Mouse (Mus musculus) neural tube, embryonic 15.5 days (tissue): Measurements from ENCODE around the gene Col8a2. TPM values are rescaled to one million over a fixed set of nuclear protein-coding genes. Genes with fewer than 3 reads are reported as not detected.
A peak's percentile ranks its signal among the peaks of the same experiment; 100 is the strongest.

Experiments
- ATAC-seq: fragments of 200-750 bp; cut with Nextera tagmentation; 2 replicates; pipeline ENCODE4 v1.8.0; 2017; ENCODE audit warnings: mild to moderate bottlenecking, moderate TSS enrichment, moderate library complexity; ENCODE audit not compliant: low FRiP score
- H3K27ac ChIP-seq: fragments of 300-500 bp; sonication (generic); replicated peaks from 2 replicates; pipeline ENCODE4 v1.5.1; 2015; ENCODE audit warnings: mild to moderate bottlenecking, inconsistent platforms
- H3K27me3 ChIP-seq: fragments of 300-500 bp; sonication (generic); replicated peaks from 2 replicates; pipeline ENCODE4 v1.6.1; 2015; ENCODE audit warnings: inconsistent platforms
- H3K36me3 ChIP-seq: fragments of 300-500 bp; sonication (generic); 2 replicates; pipeline ENCODE4 v1.6.1; 2015; ENCODE audit warnings: inconsistent platforms
- H3K4me1 ChIP-seq: fragments of 300-500 bp; sonication (generic); 2 replicates; pipeline ENCODE4 v1.6.1; 2015; ENCODE audit warnings: inconsistent platforms
- H3K4me2 ChIP-seq: fragments of 300-500 bp; sonication (generic); 2 replicates; pipeline ENCODE4 v1.6.1; 2015; ENCODE audit warnings: inconsistent platforms, mild to moderate bottlenecking, moderate library complexity
- H3K4me3 ChIP-seq: fragments of 300-500 bp; sonication (generic); replicated peaks from 2 replicates; pipeline ENCODE4 v1.5.1; 2015; ENCODE audit warnings: mild to moderate bottlenecking, inconsistent platforms
- H3K9ac ChIP-seq: fragments of 300-500 bp; sonication (generic); replicated peaks from 2 replicates; pipeline ENCODE4 v1.6.1; 2015; ENCODE audit warnings: mild to moderate bottlenecking, inconsistent platforms
- H3K9me3 ChIP-seq: fragments of 300-500 bp; sonication (generic); replicated peaks from 2 replicates; pipeline ENCODE4 v1.6.1; 2016; ENCODE audit warnings: inconsistent platforms
- WGBS: fragments of 180-500 bp; shearing (Covaris S2); methylation state at CpG from one replicate; pipeline ENCODE4 v1.1.7; 2015; ENCODE audit warnings: mixed read lengths; 5-methylcytosine and 5-hydroxymethylcytosine counted together
- polyA plus RNA-seq: library from polyadenylated mRNA; unstranded; fragments of >200 nt; fragmentation: Nextera tagmentation; extraction: Ambion mirVana; gene quantifications from 2 replicates; pipeline ENCODE4 v1.2.1, GENCODE M21; 2015

Col8a2 gene
- polyA plus RNA-seq, 1 experiment from 2014 or later = 7.4 TPM

- H3K27ac ChIP-seq = 0 out of 2 replicates have a peak overlapping the region, but pooled peaks have one; percentile 33
- no peaks in the 10 kb centered on the region for H3K36me3 ChIP-seq
- no peak overlapping the region for H3K9ac ChIP-seq
- H3K4me1 ChIP-seq = peaks cover 73% of the 10 kb centered on the region
- H3K4me3 ChIP-seq = peak overlapping the region; percentile 90; the same call in 1 of the 2 replicates
- H3K9me3 ChIP-seq = no peaks in the 10 kb centered on the region
- ATAC-seq = no peak
- peak overlapping the region; percentile 30; the same call in 1 of the 2 replicates for H3K4me2 ChIP-seq
- H3K27me3 ChIP-seq = no peaks in the 10 kb centered on the region
- WGBS = 46% methylated on average over 7 of the region's 7 CpGs
These were observed 24.9 kb upstream of the Col8a2 start for GRCm38 (mm10) chr4:126261675-126262074.

- Histone ChIP-seq H3K4me2 (peak within 1 kb of the TSS; percentile 76), H3K9me3 (no peaks in the 10 kb centered on the region), H3K36me3 (no peaks in the 10 kb centered on the region), H3K4me3 (peak within 1 kb of the TSS; percentile 90), H3K27me3 (no peaks in the 10 kb centered on the region), H3K9ac (peak within 1 kb of the TSS; percentile 96), H3K27ac (peak within 1 kb of the TSS; percentile 77), H3K4me1 (peaks cover 73% of the 10 kb centered on the region)
- peak; percentile 95 for ATAC-seq
- WGBS = under 1% methylated on average over 44 of the region's 46 CpGs
These were observed 24.3 kb upstream of the Col8a2 start, which contains the start of gene Trappc3 for GRCm38 (mm10) chr4:126262119-126262807. Gene Trappc3 (plus strand): TSS chr4:126262325.

- no peak overlapping the region for H3K9ac ChIP-seq
- WGBS = 90% methylated on average over 3 of the region's 3 CpGs
These were observed 17.3 kb upstream of the Col8a2 start for GRCm38 (mm10) chr4:126269292-126269691.

GRCm38 (mm10) chr4:126273753-126274152 lies 12.8 kb upstream of the Col8a2 start:
- no peak overlapping the region for H3K27ac ChIP-seq
- H3K4me1 ChIP-seq = peaks cover 10% of the 10 kb centered on the region
- 79% methylated on average over 13 of the region's 13 CpGs for WGBS
- H3K9ac ChIP-seq = no peak overlapping the region
- ATAC-seq = no peak
- H3K36me3 ChIP-seq = peaks cover 39% of the 10 kb centered on the region
- no peak overlapping the region for H3K4me2 ChIP-seq
- H3K9me3 ChIP-seq = no peaks in the 10 kb centered on the region
- no peak overlapping the region for H3K4me3 ChIP-seq
- H3K27me3 ChIP-seq = no peaks in the 10 kb centered on the region

More at GRCm38 (mm10) chr4:126269292-126269691, 17.3 kb upstream of the Col8a2 start:
- Histone ChIP-seq H3K4me3 (no peak overlapping the region), H3K27me3 (no peaks in the 10 kb centered on the region), H3K27ac (no peak overlapping the region), H3K9me3 (no peaks in the 10 kb centered on the region), H3K4me1 (0 out of 2 replicates have a peak, but pooled peaks cover 15% of the 10 kb centered on the region), H3K36me3 (peaks cover 27% of the 10 kb centered on the region), H3K4me2 (no peak overlapping the region)
- no peak for ATAC-seq

- peaks cover 10% of the 10 kb centered on the region for H3K4me1 ChIP-seq
- peaks cover 39% of the 10 kb centered on the region for H3K36me3 ChIP-seq
- H3K9ac ChIP-seq = no peak overlapping the region
- no peak for ATAC-seq
- H3K27me3 ChIP-seq = no peaks in the 10 kb centered on the region
- H3K4me2 ChIP-seq = no peak overlapping the region
- H3K4me3 ChIP-seq = no peak overlapping the region
- no peak overlapping the region for H3K27ac ChIP-seq
- no peaks in the 10 kb centered on the region for H3K9me3 ChIP-seq
- WGBS = 92% methylated on average over 4 of the region's 4 CpGs
These were observed 11.5 kb upstream of the Col8a2 start for GRCm38 (mm10) chr4:126275081-126275480.

- ATAC-seq = no peak
- Histone ChIP-seq H3K27ac (no peak overlapping the region), H3K9me3 (no peaks in the 10 kb centered on the region), H3K27me3 (no peaks in the 10 kb centered on the region), H3K4me1 (peaks cover 10% of the 10 kb centered on the region), H3K36me3 (peaks cover 39% of the 10 kb centered on the region), H3K4me2 (no peak overlapping the region), H3K4me3 (no peak overlapping the region), H3K9ac (no peak overlapping the region)
- 83% methylated on average over 13 of the region's 13 CpGs for WGBS
These were observed 10.9 kb upstream of the Col8a2 start for GRCm38 (mm10) chr4:126275681-126276131.

GRCm38 (mm10) chr4:126277906-126278564 lies 8.6 kb upstream of the Col8a2 start:
- Histone ChIP-seq H3K27ac (no peak overlapping the region), H3K4me1 (peaks cover 10% of the 10 kb centered on the region), H3K9me3 (no peaks in the 10 kb centered on the region), H3K4me2 (peak overlapping the region; percentile 32; the same call in 1 of the 2 replicates), H3K27me3 (no peaks in the 10 kb centered on the region), H3K4me3 (no peak overlapping the region), H3K36me3 (peaks cover 24% of the 10 kb centered on the region), H3K9ac (no peak overlapping the region)
- ATAC-seq = peak; percentile 65; the same call in 1 of the 2 replicates
- 9% methylated on average over 13 of the region's 13 CpGs for WGBS

DNA sequence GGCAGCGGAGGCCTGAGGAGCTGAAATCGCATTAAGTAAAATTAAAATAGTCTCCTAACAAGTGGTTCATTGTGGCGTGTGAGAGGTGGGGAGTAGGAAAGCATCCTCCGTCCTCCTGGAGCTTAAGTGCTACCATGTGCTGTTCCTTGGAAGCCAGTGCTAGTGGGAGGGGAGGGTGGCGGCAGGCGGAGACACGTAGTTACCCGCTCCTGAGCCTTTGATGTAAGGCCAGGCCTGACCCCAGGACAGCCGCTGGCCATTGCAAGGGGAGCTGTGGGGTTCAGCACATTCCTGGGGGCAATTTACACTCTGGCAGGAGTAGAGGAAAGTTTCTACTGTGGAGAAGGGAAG lies 8.1 kb upstream of the Col8a2 start:
- H3K27me3 ChIP-seq = peaks cover 2% of the 10 kb centered on the region; the same call in 1 of the 2 replicates
- peak overlapping the region; percentile 38; the same call in 1 of the 2 replicates for H3K27ac ChIP-seq
- H3K36me3 ChIP-seq = peaks cover 19% of the 10 kb centered on the region
- no peak overlapping the region for H3K9ac ChIP-seq
- WGBS = 36% methylated on average over 9 of the region's 9 CpGs
- H3K9me3 ChIP-seq = no peaks in the 10 kb centered on the region
- H3K4me1 ChIP-seq = peaks cover 10% of the 10 kb centered on the region
- no peak for ATAC-seq
- no peak overlapping the region for H3K4me2 ChIP-seq
- no peak overlapping the region for H3K4me3 ChIP-seq

- peak overlapping the region; percentile 38; the same call in 1 of the 2 replicates for H3K27ac ChIP-seq
- peaks cover 10% of the 10 kb centered on the region for H3K4me1 ChIP-seq
- WGBS = 45% methylated on average over 9 of the region's 9 CpGs
- peaks cover 6% of the 10 kb centered on the region for H3K27me3 ChIP-seq
- no peak for ATAC-seq
- peaks cover 15% of the 10 kb centered on the region for H3K36me3 ChIP-seq
- H3K4me3 ChIP-seq = no peak overlapping the region
- no peaks in the 10 kb centered on the region for H3K9me3 ChIP-seq
- no peak overlapping the region for H3K4me2 ChIP-seq
- H3K9ac ChIP-seq = no peak overlapping the region
These were observed 7.6 kb upstream of the Col8a2 start for GRCm38 (mm10) chr4:126278961-126279360.

- no peak overlapping the region for H3K9ac ChIP-seq
- H3K27ac ChIP-seq = no peak overlapping the region
- H3K36me3 ChIP-seq = no peaks in the 10 kb centered on the region
- H3K4me3 ChIP-seq = no peak overlapping the region
- no peaks in the 10 kb centered on the region for H3K9me3 ChIP-seq
- peaks cover 25% of the 10 kb centered on the region for H3K27me3 ChIP-seq
- WGBS = 73% methylated on average over 9 of the region's 9 CpGs
- H3K4me1 ChIP-seq = peaks cover 14% of the 10 kb centered on the region
- no peak overlapping the region for H3K4me2 ChIP-seq
- ATAC-seq = no peak
These were observed 4.9 kb upstream of the Col8a2 start for GRCm38 (mm10) chr4:126281706-126282105.

GRCm38 (mm10) chr4:126283582-126283981 lies 3.0 kb upstream of the Col8a2 start:
- 90% methylated on average over 8 of the region's 8 CpGs for WGBS
- Histone ChIP-seq H3K4me2 (no peak overlapping the region), H3K4me3 (no peak overlapping the region)

More at GRCm38 (mm10) chr4:126283582-126283981, 3.0 kb upstream of the Col8a2 start:
- Histone ChIP-seq H3K9me3 (no peaks in the 10 kb centered on the region), H3K4me1 (peaks cover 13% of the 10 kb centered on the region), H3K27me3 (peaks cover 44% of the 10 kb centered on the region), H3K36me3 (no peaks in the 10 kb centered on the region), H3K9ac (no peak overlapping the region), H3K27ac (no peak overlapping the region)
- ATAC-seq = no peak
